Mouse (Mus musculus) common myeloid progenitor, adult 5-6 weeks (primary cell): Measurements from ENCODE around the gene Zfp445. TPM values are rescaled to one million over a fixed set of nuclear protein-coding genes. Genes with fewer than 3 reads are reported as not detected.
"Not testable (repeated sequence)": the region's sequence is repeated elsewhere in the genome, so short reads cannot be mapped to it uniquely, and the experiment has no call there.

Experiments
- ATAC-seq: replicated peaks from 2 replicates; pipeline ENCODE4 v1.8.0; 2016; ENCODE audit warnings: low read depth, mild to moderate bottlenecking, moderate TSS enrichment, inconsistent platforms; ENCODE audit not compliant: poor library complexity, severe bottlenecking
- total RNA-seq: library from RNA; stranded (forward); fragments of 200-1000, 187-1606 nt; gene quantifications from 2 replicates; pipeline ENCODE4 v1.2.3, GENCODE M21; 2017

The Zfp445 gene
- 61.1 and 81.9 TPM in 2 replicates for total RNA-seq

GRCm38 (mm10) chr9:122865697-122866166, at the start of gene Zfp445:
Zfp445 (minus strand) TSS chr9:122866006.
- ATAC-seq: peak; percentile 99

- ATAC-seq: peak; percentile 88
These were observed 37.1 kb upstream of the Zfp445 start for GRCm38 (mm10) chr9:122902717-122903535.

DNA sequence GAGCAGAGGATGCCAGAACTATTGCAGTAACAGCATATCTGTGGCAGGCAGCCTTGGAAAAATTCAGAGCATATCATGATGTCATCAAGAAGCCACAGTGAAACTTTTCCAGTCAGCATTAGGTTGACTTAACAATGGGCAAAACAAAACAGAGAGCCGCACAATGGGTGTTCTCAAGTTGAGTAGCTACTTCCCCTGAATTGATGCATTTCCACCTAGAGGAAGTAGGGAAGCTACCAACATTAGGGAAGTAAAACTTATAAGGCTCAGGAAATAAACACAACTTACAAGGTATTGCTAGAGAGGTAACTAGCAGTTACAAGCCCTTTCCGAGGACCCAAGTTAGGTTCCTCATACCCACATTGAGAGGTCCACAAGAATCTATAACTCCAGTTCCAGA, 35.2 kb upstream of the Zfp445 start:
- ATAC-seq: 0 out of 2 replicates have a peak, but pooled peaks have one; percentile 2

DNA sequence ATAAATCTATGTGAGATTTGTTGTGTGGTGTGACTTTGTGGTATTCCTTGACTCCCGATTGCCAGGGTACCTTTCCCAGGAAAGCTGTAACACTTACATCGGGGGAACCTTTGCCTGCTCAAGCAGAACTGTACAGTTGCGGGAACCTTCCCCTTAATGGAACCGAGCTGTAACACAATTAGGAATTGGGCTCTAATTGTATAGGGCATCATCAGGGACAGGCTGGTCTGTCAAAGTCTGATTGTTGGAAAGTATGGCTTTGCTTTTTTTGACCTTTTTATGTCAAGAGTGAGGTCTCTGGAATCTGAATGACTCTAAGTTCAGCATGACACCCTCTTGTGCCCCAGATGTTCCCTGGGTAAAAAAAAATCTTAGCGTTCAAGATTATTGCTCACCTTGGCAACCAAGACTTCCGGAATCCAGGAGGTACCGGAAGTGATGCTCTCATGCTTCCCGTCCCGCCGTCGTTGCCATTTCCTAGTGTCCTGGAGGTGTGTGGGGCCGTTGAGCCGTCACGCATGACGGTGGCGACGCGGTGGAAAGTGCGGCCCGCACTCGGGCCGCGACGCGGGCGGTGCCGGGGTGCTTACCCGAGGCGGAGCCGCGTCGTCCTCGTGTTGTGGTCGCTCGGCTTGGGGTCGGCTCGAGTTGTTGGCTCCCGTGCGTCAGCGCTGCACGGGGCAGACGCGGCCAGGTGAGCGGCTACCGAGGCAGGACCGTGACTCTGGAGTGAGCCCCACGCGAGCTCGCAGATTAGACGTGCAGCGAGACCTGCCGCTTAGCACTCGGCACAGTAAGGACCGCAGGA, 20.8 kb upstream of the Zfp445 start:
- peak; percentile 81 for ATAC-seq

GRCm38 (mm10) chr9:122885385-122885784, 19.6 kb upstream of the Zfp445 start, which contains the start of gene Zkscan7:
Zkscan7 (plus strand) TSS chr9:122885685.
- ATAC-seq: no peak

GRCm38 (mm10) chr9:122875145-122875544, 9.3 kb upstream of the Zfp445 start:
- no peak for ATAC-seq

DNA sequence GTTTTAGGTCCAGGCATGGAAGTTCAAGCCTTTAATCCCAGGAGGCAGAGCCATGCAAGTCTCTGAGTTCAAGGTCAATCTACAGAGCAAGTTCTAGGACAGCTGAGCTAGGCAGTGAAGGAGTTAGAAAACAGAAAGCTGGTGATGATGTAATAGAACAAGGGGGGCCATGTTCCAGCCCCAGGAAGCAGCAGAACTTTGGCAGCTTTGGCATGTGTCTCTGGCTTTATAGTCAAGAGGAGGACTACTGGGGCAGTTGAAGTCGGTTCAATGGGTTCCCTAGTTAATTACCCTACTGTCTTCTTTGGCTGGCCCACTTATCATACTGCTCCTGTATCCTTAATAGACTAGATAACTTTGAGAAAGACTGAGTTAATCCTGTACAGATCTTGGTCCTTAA, 8.8 kb upstream of the Zfp445 start:
- ATAC-seq: no peak

DNA sequence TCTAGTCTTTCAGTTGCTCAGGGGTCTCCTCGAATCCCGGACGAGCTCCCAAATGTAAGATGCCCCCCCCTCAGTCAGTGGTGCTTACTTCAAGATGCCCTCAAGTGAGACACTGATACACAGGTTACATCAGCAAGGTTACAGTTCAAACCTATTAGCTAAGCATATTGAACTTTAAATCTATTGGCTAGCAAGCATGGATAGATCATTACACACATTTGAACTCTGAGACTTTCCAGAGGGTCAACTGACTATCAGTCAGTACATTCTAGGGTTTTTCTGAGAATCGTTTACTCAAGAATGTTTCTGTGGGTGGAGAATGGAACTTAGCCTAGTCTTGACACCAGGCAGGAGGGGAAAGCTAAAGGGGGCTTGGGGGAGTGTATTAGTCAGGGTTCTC, 6.8 kb upstream of the Zfp445 start:
- ATAC-seq: no peak

- peak; percentile 15; the same call in 1 of the 2 replicates for ATAC-seq
These were observed 386 bp upstream of the Zfp445 start for GRCm38 (mm10) chr9:122866192-122866591.

DNA sequence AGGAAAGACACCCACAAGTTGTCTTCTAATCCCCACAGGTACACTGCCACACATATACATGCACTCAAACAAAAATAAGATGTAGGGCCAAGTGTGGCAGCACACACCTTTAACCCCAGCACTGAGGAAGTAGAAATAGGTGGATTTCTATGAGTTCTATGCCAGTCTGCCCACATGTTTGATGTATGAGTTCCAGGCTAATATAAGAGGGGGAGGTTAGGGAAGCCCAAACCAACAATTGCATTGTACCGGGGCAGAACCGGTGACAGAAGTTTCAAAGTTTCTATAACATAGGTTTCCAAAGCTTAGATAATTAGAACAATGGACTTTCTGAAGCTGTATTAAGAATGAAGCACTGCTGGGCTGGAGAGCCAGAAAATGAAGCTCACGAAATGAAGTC, 958 bp downstream of the Zfp445 start:
- ATAC-seq: no peak

DNA sequence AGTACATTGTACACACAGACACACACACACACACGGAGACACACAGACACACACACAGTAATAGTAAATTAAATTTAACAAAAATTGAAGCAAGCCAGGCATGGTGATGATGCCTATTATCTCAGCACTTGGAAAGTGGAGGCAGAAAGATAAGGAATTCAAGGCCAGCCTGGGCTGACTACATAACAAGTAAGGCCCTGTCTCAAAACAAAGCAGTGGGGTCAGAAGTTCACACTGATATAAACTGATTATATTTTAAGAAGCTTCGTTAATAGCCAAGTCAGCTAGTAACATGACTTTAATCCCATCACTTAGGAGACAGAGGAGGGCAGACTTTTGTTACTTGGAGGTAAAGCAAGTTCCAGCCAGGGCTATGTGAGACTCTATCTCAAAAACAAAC, 2.1 kb downstream of the Zfp445 start:
- no peak for ATAC-seq

DNA sequence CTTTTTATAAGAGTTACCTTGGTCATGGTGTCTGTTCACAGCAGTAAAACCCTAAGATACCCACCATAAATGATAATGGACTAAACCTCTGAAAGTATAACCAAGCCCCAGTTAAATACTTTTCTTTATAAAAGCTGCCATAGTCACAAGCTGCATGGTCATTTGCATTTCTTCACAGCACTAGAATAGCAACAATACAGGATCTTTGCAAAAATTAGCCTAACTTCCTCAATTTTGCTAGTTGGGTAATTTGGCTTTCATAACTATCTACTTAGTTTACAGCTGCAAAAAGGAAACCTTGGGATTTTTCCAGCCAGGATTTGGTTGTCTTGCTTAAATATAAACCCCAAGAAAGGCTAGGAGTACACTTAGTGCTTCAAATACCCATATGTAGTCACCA, 5.1 kb downstream of the Zfp445 start:
- ATAC-seq: no peak

DNA sequence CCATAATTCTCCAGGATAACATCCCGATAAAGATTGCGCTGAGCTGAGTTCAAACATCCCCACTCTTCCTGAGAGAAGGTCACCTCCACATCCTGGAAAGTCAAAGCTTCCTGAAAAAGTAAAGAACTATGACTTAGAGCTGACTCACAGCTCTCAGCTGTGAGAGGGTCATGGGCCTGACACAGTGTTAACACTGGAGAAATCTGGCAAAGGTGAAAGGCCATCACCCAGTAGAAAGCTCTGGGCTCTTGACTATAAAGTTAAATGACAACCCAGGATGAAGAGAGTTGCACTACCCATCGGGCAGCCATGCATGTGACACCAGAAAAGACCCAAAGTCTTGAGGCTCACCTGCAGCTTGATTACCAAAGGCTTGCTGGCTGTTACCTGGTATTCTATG, 9.1 kb downstream of the Zfp445 start:
- no peak for ATAC-seq

GRCm38 (mm10) chr9:122855617-122856016, 10.2 kb downstream of the Zfp445 start:
- ATAC-seq: no peak

GRCm38 (mm10) chr9:122855141-122855540, 10.7 kb downstream of the Zfp445 start:
- not testable (repeated sequence) for ATAC-seq

- ATAC-seq: no peak
These were observed 11.3 kb downstream of the Zfp445 start for GRCm38 (mm10) chr9:122854526-122854925.

GRCm38 (mm10) chr9:122847811-122848311, 17.9 kb downstream of the Zfp445 start:
- not testable (repeated sequence) for ATAC-seq

DNA sequence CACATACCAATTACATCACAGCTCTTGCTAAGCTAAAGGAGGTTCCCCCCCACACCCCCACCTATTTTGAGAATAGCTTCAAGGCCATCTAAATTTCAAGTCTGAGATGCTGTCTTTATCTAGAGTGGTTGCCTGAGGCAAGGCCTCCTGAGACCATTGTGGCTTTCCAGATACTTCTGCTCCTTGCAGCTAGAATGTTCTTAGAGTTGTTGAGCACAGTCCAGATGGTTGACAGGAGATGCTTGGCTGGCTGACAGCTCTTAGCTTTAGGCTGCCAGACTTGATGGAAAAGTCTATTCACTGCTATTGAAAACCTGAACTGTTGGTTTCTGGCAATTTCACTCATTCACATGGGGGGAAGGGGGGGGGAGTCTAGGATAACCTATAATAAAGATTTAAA, 19.6 kb downstream of the Zfp445 start:
- ATAC-seq: no peak

- no peak for ATAC-seq
These were observed 20.2 kb downstream of the Zfp445 start for GRCm38 (mm10) chr9:122845621-122846020.

DNA sequence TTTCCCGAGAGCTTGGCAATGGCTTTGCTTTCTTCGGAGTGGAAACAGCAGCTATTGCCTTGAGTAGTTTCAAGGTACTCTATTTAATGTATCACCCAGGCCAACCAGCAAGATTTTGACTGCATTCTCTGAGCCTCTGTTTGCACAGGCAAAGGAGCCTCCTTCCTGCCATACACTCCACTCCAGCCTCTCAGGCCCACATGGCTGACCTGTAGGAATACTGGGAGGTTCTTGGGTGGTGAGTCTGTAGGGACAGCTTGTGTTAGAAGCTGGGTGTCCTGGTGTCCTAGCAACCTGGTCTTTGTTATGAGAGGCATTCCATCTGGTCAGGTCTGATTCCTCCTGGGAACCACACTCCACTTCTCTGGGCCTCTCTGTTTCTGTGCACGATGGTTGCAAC, 22.0 kb downstream of the Zfp445 start, which contains the start of gene Gm35549:
Gm35549 (minus strand) TSS at position 276 of the 400 bp plus-strand sequence.
- ATAC-seq: no peak

- ATAC-seq: no peak
These were observed 28.1 kb downstream of the Zfp445 start for GRCm38 (mm10) chr9:122837680-122838079.
